Mouse (Mus musculus): ENCODE measurements around the gene Plin4.
A peak's percentile ranks its signal among the peaks of the same experiment; 100 is the strongest.

Gene Plin4

GRCm38 (mm10) chr17:56109219-56110051 is at the start of gene Plin4:
Gene Plin4, minus strand, starts transcription at chr17:56109803.
- peak in 1 of 2 experiments; percentile 70 for DNase-seq

GRCm38 (mm10) chr17:56153643-56154042 is 44.0 kb upstream of the Plin4 start:
- peak; percentile 51 to 75 for DNase-seq

- no peak for DNase-seq
Measured at GRCm38 (mm10) chr17:56149897-56150296, 40.3 kb upstream of the Plin4 start.

GRCm38 (mm10) chr17:56148790-56149618 is 39.4 kb upstream of the Plin4 start:
- no peak for DNase-seq

- DNase-seq = no peak
Measured at GRCm38 (mm10) chr17:56148280-56148679, 38.7 kb upstream of the Plin4 start.

GRCm38 (mm10) chr17:56147420-56147819 is 37.8 kb upstream of the Plin4 start:
- DNase-seq = no peak

GRCm38 (mm10) chr17:56146131-56146530 is 36.5 kb upstream of the Plin4 start:
- DNase-seq = no peak

GRCm38 (mm10) chr17:56144546-56144945 is 34.9 kb upstream of the Plin4 start:
- DNase-seq = no peak

- DNase-seq = peak in 1 of 2 experiments; percentile 52
Measured at GRCm38 (mm10) chr17:56141702-56142605, 32.4 kb upstream of the Plin4 start.

GRCm38 (mm10) chr17:56139858-56140595 is 30.4 kb upstream of the Plin4 start, which contains the start of gene Sema6b:
Gene Sema6b, minus strand, starts transcription at chr17:56140343.
- peak; percentile 40 to 64 for DNase-seq

GRCm38 (mm10) chr17:56139355-56139754 is 29.8 kb upstream of the Plin4 start:
- no peak for DNase-seq

- peak; percentile 30 to 52 for DNase-seq
Measured at GRCm38 (mm10) chr17:56137839-56138613, 28.4 kb upstream of the Plin4 start.

- DNase-seq = peak in 1 of 2 experiments; percentile 63
Measured at GRCm38 (mm10) chr17:56136558-56136957, 27.0 kb upstream of the Plin4 start.

GRCm38 (mm10) chr17:56134463-56134971 is 24.9 kb upstream of the Plin4 start:
- DNase-seq = peak; percentile 77 to 79

GRCm38 (mm10) chr17:56133457-56134363 is 24.1 kb upstream of the Plin4 start:
- peak; percentile 84 to 90 for DNase-seq

- DNase-seq = peak; percentile 65 to 78
Measured at GRCm38 (mm10) chr17:56132661-56133060, 23.1 kb upstream of the Plin4 start.

- peak; percentile 74 to 86 for DNase-seq
Measured at GRCm38 (mm10) chr17:56131814-56132213, 22.2 kb upstream of the Plin4 start.

GRCm38 (mm10) chr17:56131136-56131535 is 21.5 kb upstream of the Plin4 start:
- no peak for DNase-seq

- no peak for DNase-seq
Measured at GRCm38 (mm10) chr17:56128246-56128645, 18.6 kb upstream of the Plin4 start.

GRCm38 (mm10) chr17:56126175-56126574 is 16.6 kb upstream of the Plin4 start:
- no peak for DNase-seq

Measured in kidney, postnatal 25 days (tissue).